Mouse (Mus musculus) embryonic fibroblast, embryonic 13.5 days (primary cell): ENCODE measurements around the gene Spast. TPM values are rescaled to one million over a fixed set of nuclear protein-coding genes. Genes with fewer than 3 reads are reported as not detected.
A peak's percentile ranks its signal among the peaks of the same experiment; 100 is the strongest.
"Not testable (repeated sequence)": the region's sequence is repeated elsewhere in the genome, so short reads cannot be mapped to it uniquely, and the experiment has no call there.

Experiments used
- H3K27ac ChIP-seq: 2 replicates; pipeline ENCODE4 v1.5.1; 2012; ENCODE audit warnings: low read length, control low read depth, inconsistent platforms; ENCODE audit not compliant: insufficient read depth
- H3K4me1 ChIP-seq: 2 replicates; pipeline ENCODE4 v1.6.1; 2011; ENCODE audit warnings: low read length; ENCODE audit not compliant: control insufficient read depth, insufficient read depth
- H3K4me3 ChIP-seq: 2 replicates; pipeline ENCODE4 v1.5.1; 2011; ENCODE audit warnings: mild to moderate bottlenecking, control low read depth, low read length; ENCODE audit not compliant: insufficient read depth
- CTCF ChIP-seq: IDR thresholded peaks from 2 replicates; pipeline ENCODE4 v1.5.1; 2011; ENCODE audit warnings: mild to moderate bottlenecking, control low read depth, low read length, moderate library complexity, borderline replicate concordance; ENCODE audit not compliant: insufficient read depth
- POLR2A ChIP-seq: IDR thresholded peaks from 2 replicates; pipeline ENCODE4 v1.6.1; 2011; ENCODE audit warnings: low read depth, mild to moderate bottlenecking, control low read depth, low read length, moderate library complexity
- polyA plus RNA-seq: library from polyadenylated mRNA; stranded (reverse); fragments of >200 nt; gene quantifications from 2 replicates; pipeline ENCODE4 v1.2.4, GENCODE M21; 2011; ENCODE audit warnings: low read depth; ENCODE audit not compliant: missing spikeins, insufficient read length

The Spast gene
- polyA plus RNA-seq, 1 experiment, result 32.6 TPM

DNA sequence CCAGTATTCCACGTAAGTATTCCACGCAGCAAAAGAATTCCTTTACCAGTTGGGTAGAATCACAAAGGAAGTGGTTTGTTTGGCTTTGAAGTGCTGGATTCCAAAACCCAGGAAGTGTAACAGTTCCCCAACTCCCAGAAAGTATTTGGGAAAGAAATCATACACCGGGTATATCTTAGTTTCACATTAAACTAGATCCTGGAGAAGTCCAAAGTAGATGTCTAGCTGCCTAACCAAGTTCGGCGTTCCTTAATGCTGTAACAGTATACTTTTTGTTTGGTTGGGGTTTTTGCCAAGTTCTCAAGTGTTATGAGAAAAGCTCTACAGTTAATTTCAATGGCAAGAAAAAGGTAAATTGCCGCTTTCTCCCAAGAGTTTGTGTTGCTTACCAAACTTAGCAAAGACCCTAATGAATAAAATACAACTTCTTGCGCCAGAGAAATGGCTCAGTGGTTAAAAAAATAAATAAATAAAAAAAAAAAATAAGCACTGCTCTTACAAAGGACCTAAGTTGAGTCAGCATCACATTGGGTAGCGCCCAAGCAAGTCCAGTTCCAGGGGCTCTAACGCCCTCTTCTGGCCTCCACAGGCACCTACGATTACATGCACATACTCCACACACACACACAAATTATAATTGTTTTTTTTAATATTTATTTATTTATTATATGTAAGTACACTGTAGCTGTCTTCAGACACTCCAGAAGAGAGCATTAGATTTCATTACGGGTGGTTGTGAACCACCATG lies 42.5 kb upstream of the Spast start:
- Histone ChIP-seq H3K27ac (peak overlapping the region; percentile 99), H3K4me1 (no peaks in the 10 kb centered on the region), H3K4me3 (peak overlapping the region; percentile 62)
- TF ChIP-seq POLR2A, result no peak; the same call in 1 of the 2 replicates
- no peak; the same call in 1 of the 2 replicates for TF ChIP-seq CTCF

DNA sequence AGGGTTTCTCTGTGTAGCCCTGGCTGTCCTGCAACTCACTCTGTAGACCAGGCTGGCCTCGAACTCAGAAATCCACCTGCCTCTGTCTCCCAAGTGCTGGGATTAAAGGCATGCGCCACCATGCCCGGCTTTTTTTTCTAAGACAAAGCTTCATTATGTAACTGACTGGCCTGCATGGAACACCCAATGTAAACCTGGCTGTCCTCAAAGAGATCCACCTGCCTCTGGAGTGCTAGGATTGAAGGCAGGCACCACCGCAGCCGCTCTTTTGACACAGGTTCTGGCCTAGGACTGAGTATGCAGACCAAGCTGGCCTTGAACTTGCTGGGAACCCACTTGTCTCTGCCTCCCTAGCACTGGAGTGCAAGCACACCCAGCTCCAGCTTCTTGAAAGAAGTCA lies 41.8 kb upstream of the Spast start:
- not testable (repeated sequence) for H3K4me3 ChIP-seq, H3K4me1 ChIP-seq, H3K27ac ChIP-seq

DNA sequence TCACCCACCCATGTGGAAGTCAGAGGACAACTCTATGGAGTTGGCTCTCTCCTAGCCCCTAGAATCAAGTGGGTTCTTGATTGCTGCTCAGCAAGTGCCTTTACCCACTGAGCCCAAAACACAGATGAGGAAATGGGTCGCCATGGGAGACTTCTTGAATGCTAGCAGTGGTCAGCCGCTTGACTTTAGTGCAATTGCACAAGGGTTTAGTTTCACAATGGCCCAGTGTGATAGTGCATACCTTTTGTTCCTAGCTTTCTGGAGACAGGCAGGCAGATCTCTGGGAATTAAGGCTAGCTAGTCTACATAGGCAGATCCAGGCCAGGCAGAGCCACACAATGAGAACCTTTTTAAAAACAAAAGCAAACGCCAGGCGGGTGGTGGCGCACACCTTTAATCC lies 38.7 kb upstream of the Spast start:
- TF ChIP-seq CTCF, result no peak
- TF ChIP-seq POLR2A, result no peak
- H3K27ac ChIP-seq, result no peak overlapping the region
- H3K4me3 ChIP-seq, result no peak overlapping the region
- H3K4me1 ChIP-seq, result no peaks in the 10 kb centered on the region

DNA sequence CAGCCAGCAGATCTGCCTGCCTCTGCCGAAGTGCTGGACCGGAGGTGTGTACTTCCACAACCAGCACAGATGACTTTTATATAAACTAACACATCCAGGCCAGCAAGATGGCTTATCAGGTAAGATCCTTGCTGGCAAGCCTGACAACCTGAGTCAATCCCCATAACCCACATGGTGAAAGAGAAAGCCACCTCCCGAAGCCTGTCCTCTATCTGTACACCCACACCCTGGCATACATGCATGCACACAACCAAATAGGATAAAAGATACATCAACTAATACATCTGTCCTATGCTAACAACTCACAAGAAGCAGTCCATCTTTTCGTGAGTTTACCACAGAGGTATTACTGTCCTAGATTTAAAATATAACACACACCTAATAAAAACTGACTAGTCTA lies 34.7 kb upstream of the Spast start:
- no peak for TF ChIP-seq CTCF
- no peak for TF ChIP-seq POLR2A
- Histone ChIP-seq H3K27ac (no peak overlapping the region; the same call in 1 of the 2 replicates), H3K4me3 (no peak overlapping the region), H3K4me1 (no peaks in the 10 kb centered on the region)

DNA sequence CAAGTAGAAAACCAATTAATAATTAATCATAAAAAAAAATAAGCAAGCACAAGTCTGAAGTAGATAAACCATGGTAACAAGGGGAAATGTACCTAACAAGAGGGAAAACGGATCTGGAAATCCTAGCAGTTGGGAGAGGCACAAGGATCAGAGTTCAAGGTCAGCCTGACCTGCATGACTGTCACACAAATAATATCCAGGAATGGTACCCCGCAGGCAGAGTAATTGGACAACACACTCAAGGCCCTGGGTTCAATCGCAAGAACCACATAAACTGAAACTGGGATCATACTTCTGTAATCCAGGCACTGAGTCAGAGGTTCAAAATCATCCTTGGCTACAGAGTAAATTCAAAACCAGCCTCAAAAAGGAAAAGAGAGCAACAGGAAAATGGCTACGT lies 33.2 kb upstream of the Spast start:
- no peak overlapping the region for H3K27ac ChIP-seq
- TF ChIP-seq POLR2A, result no peak
- TF ChIP-seq CTCF, result no peak
- H3K4me3 ChIP-seq, result no peak overlapping the region
- no peaks in the 10 kb centered on the region for H3K4me1 ChIP-seq

DNA sequence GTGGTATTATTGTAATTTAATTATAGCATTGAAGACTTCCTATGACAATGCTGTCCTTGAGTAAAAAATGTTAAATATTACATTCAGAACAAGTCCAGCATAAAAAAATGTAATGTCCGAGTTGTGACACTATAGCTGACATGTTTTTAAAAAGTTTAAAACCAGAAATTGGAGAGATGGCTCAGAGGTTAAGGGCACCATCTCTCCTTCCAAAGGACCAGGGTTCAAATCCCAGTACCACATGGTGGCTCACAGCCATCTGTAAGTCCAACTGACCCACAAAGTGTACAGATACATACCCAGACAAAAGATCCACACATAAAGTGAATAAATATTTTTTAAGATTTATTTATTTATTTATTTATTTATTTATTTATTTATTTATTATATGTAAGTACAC lies 32.8 kb upstream of the Spast start:
- no peak for TF ChIP-seq POLR2A
- TF ChIP-seq CTCF, result no peak
- H3K4me3 ChIP-seq, result no peak overlapping the region
- H3K4me1 ChIP-seq, result no peaks in the 10 kb centered on the region
- no peak overlapping the region for H3K27ac ChIP-seq

DNA sequence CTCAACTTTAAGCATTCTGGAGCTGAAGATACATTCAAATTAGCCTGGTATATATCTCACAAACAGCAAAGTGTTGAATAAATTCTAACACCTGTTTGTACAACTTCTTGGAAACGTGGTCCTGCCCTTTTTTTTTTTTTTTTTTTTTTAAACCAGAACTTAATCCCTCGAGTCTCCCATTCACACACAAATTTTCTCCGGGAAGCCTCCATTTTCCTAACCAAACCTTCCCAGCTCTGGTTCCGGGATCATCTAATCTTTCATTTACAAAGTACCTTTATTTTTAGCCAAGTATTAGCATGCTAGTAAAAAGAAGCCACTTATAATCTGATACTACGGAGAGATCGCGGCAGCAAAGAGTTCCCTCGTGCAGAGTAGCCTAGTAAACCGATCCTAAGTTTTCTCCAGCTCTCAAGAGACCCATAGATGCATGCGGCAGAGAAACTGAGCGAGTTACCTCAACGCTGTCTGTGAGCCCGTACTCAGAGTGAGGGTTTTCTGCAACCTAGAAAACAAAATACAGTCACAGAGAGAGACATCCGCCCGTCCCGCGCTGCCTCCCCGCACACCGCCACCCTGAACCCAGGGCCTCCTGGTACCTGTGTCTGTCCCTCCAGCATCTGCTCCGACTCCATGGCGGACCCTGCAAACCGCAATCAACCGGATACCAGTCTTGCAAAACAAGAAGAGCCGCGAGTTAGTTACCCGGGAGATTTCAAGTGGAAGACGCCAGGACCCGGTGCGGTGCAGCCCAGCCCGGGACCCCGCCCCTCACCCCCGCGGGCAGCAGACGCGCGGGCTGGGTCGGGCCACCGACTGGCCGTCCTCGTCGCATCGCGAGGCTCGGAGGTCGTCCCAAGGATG lies 23.1 kb upstream of the Spast start:
- H3K4me3 ChIP-seq, result peak overlapping the region; percentile 74
- TF ChIP-seq POLR2A (no peak), CTCF (no peak)
- H3K27ac ChIP-seq, result peak overlapping the region; percentile 68
- no peaks in the 10 kb centered on the region for H3K4me1 ChIP-seq

DNA sequence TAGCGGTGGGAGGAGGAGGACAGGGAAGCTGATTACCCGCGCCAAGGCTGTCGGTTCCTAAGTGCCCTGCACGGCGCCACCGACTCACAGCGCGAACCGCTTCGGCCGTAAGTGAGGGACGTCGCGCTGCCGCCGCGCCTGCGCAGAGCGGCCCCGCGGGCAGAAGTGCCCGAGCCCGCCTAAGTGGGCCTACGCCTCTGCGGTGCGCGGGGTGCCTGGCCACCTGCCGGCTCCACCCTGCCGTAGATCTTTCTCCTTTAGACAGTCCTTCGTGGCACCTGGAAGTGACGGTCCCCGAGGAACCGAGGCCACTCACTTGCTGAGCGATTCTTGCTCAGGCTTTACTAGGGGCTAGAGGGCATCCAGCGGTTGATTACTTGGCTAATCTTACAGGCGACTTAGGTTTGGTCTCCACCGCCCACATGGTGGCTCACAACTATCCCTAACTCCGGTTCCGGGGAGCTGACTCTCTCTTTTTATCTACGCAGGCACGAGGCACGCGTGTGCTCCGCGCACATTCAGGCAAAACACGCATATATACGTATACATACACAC lies 22.4 kb upstream of the Spast start:
- TF ChIP-seq POLR2A (peak; percentile 86), CTCF (no peak)
- peak overlapping the region; percentile 68 for H3K27ac ChIP-seq

DNA sequence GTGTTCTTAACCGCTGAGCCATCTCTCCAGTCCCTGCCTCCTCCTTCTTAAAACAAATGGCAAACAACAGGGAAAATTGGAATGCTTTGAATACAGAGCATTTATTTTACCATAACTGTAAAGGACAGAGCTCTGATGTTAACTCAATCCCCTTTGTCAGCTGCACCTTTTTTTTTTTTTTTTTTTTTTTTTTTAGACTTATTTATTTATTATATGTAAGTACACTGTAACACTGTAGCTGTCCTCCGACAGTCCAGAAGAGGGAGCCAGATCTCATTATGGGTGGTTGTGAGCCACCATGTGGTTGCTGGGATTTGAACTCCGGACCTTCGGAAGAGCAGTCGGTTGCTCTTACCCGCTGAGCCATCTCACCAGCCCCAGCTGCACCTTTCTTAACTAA lies 20.1 kb upstream of the Spast start:
- H3K4me1 ChIP-seq, result no peaks in the 10 kb centered on the region
- no peak overlapping the region for H3K4me3 ChIP-seq
- no peak overlapping the region for H3K27ac ChIP-seq
- TF ChIP-seq CTCF, result no peak
- no peak for TF ChIP-seq POLR2A

More for the DNA sequence above, 22.4 kb upstream of the Spast start:
- no peaks in the 10 kb centered on the region for H3K4me1 ChIP-seq
- peak overlapping the region; percentile 74 for H3K4me3 ChIP-seq

DNA sequence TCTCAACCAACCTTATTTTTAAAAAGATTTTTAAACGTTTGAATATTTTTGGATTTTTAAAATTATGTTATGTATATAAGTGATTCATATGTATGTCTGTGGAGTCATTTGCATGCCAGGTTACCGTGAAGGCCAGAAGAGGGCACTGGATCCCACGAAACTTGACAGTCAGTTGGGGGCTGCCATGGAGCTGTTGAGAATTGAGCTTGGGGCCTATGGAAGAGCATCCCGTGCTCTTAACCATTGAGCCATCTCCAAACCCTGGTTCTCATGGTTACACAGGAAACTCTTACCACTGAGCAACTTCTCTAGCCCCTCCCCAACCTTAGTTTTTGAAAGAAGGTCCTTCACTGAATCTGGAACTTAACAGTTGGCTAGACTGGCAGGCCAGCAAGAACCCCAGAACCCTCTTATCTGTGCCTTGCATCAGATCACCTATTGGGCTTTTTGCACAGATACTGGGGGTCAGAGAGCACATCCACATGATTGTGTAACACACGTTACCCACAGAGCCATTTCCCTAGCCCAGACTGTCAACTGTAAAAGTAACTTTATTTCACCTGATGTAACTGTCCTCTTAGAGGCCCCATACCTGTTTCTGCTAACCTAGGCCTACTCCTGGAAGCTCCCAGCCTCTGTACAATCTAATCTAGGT lies 16.3 kb upstream of the Spast start:
- Histone ChIP-seq H3K4me3 (no peak overlapping the region), H3K4me1 (no peaks in the 10 kb centered on the region), H3K27ac (no peak overlapping the region)
- TF ChIP-seq CTCF, result no peak
- TF ChIP-seq POLR2A, result no peak
